Mouse (Mus musculus) T-helper 2 cell (primary cell): Measurements from ENCODE around the gene Wscd2.

Experiments used
- in situ Hi-C: fragments of 300-600 bp; cut with MboI, MseI; formaldehyde crosslinking; loops from one replicate; pipeline ENCODE4 v1.15.1; 2025; ENCODE audit warnings: high pct_unique_total_duplicates

Gene Wscd2

DNA sequence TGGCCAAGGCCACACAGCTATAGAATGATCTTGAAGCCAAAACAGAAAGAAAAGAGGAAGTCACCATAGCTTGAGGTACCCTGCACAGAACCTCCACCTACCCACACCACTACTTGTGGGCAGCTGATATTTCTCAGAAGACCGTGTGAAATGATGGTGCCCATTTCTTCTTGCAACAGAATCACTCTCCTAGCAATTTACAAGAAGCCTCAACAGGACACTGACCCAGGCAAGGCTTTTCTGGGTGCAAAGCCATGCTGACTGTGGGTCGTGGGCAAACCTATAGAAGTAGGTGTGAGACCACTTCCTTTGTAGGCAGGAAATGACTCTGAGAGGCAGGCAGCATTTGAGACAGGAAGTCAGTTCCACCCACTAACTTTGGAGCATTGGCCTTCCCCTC is 49.3 kb downstream of the Wscd2 start:
- in situ Hi-C loops, result no loop called here

DNA sequence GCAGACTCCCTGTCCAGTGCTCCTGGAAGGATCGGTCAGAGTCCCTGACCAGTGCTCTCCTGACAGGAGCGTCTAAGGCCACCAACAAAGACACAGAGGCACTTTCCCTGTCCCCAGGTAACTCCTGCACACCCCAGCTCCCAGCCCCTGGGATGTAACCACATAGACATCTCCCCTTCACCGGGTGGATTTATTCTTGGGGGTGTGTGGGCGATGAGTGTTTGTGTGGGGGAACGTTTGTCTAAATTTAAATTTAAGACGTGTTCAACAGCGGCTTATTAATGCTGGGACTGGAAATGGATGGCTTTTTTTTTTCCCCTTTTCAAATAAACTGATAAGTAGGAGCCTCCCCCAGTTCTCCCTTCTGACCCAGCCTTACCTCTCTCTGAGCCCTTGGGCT is 49.7 kb downstream of the Wscd2 start:
- in situ Hi-C loops, result no loop called here

DNA sequence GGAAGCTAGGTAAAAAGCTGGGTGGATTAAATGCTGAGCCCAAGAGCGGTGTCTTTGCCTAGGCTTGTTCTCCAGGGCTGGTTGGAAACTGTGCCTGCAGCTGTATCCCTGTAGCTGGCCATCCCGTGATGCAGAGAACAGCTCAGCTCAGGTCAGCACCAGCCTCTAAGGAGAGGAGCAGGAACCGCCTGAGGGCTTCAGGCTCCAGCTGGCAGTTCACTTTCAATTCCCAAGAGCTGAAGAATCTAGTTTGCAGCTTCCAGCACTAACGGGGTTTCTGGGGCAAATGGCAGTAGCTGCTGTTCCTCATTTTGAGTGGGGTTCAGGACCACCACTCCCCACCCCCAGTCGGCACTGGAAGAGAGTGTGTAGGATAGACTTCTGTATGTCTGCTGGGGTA is 51.1 kb downstream of the Wscd2 start:
- in situ Hi-C loops, result no loop called here

GRCm38 (mm10) chr5:113542885-113543476 is 52.8 kb downstream of the Wscd2 start:
- in situ Hi-C loops, result no loop called here

- in situ Hi-C loops, result no loop called here
Measured at GRCm38 (mm10) chr5:113547949-113548700, 58.0 kb downstream of the Wscd2 start.

DNA sequence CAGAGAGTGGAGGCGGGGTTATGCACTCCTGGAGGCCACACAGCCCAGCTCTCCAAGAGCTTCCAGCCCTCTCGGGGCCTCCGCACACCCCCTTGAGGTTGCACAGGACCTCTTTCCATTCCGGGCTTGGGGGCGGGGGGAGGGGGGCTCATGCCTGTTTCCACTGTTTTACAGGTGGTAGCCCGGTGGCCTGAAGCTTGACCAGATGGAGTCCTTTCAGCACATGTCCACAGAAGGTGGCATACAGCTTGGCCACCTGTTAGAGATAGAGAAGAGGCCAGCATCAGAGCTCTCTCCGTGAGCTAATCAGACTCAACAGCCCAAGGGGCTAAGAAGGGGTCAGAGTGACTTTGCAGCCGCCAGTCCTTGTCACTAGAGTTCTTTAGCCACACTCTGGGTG is 60.1 kb downstream of the Wscd2 start:
- in situ Hi-C loops, result loop anchor here (5.0 kb wide), 2 partner anchors 38 to 52 kb away; no protein-coding TSS in a partner anchor

DNA sequence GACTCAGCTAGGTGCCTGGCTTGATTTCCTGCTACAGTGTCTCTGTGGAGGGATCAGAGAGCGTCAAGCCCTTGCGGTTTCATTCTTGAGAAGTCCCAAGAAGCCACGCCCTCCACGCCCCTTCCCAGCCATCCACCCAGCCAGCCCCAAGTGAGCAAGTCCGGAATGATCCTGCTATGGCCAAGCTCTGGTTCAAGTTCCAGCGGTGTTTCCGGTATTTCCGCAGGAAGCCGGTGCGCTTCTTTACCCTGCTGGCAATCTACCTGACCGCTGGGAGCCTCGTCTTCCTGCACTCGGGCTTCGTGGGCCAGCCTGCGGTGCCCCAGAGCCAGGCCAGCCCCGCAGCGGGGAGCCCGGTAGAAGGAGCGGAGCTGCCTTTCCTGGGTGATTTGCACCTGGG is 60.6 kb downstream of the Wscd2 start:
- in situ Hi-C loops, result loop anchor here (5.0 kb wide), 2 partner anchors 38 to 52 kb away; no protein-coding TSS in a partner anchor

- in situ Hi-C loops, result loop anchor here (5.0 kb wide), 2 partner anchors 41 to 49 kb away; no protein-coding TSS in a partner anchor
Measured at GRCm38 (mm10) chr5:113553402-113553897, 63.3 kb downstream of the Wscd2 start.

DNA sequence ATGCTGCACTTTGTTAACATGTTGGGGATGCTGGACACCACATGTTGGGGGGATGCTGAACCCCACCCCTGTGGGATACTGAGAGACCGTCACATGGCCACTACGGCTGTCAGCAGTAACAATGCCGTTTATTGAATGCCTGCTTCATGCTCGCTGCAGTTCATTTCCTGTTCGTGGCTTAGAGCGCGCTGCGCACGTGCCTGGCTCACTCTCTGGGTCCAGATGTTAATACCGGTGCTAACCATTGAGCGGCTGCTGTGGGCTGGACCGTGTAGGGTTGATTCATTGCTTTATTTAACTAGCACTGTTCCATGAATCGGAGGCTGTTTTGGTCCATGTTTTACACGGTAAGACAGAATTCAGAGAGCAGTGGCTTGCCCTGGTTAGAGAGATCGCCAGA is 64.0 kb downstream of the Wscd2 start:
- in situ Hi-C loops, result loop anchor here (5.0 kb wide), 2 partner anchors 42 to 48 kb away; no protein-coding TSS in a partner anchor

DNA sequence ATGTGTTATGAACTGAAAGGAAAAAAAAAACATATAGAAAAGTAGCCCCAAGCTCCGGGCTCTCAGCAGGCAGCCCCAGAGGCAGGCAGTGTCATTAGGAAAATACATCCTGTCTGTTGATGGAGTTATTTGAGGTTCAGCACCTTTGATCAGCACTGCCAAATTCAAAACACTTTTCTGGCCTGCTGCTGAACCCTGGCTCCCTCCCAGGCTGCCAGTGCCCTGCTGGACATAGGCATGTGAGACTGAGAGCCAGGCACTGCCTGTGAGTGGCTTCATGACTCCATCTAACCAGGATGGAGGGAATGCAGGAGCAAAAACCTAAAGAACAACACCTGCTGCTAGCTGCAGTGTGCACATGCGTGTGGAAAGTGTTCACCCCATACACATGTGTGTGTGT is 64.4 kb downstream of the Wscd2 start:
- in situ Hi-C loops, result loop anchor here (5.0 kb wide), 2 partner anchors 42 to 48 kb away; no protein-coding TSS in a partner anchor

- in situ Hi-C loops, result no loop called here
Measured at GRCm38 (mm10) chr5:113555684-113556083, 65.6 kb downstream of the Wscd2 start.

DNA sequence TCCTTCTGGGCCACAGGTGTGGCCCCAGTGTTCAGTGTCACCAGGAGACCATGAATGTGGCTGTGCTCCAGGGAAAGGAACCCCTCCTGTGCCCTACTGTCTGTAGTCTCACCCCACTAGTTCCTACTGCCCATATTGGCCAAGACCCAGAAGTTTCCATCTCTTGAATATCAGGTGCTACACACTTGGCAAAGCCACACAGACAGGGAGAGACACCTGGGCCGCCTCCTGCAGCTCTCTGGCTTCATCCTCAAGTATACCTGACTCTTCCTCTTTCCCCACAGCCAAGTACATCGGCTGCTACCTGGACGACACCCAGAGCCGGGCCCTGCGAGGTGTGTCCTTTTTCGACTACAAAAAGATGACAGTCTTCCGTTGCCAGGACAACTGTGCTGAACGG is 67.9 kb downstream of the Wscd2 start:
- in situ Hi-C loops, result no loop called here

- in situ Hi-C loops, result no loop called here
Measured at GRCm38 (mm10) chr5:113559627-113560026, 69.5 kb downstream of the Wscd2 start.

DNA sequence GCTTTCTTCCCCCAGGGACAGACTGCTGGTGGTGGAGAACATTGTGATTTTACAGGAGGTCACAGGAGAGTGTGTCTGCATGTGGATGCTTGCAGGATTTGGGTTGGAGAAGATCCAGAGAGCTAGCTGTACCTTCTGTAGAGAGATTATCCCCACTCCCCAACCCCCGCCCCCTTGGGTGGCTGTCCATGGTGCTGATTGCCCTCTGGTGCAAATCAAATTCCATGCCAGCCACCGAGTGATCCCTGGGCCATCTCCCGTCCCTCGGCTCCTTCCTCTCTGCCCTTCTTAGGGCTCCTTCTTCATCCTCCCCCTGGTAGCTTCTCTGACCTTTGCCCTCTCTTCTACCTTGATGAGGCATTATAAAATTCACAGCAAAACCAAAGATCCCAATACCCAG is 74.3 kb downstream of the Wscd2 start:
- in situ Hi-C loops, result no loop called here

GRCm38 (mm10) chr5:113565101-113565854 is 75.1 kb downstream of the Wscd2 start:
- in situ Hi-C loops, result no loop called here

GRCm38 (mm10) chr5:113565858-113566257 is 75.7 kb downstream of the Wscd2 start:
- in situ Hi-C loops, result no loop called here

- in situ Hi-C loops, result no loop called here
Measured at GRCm38 (mm10) chr5:113570056-113570717, 80.1 kb downstream of the Wscd2 start.

DNA sequence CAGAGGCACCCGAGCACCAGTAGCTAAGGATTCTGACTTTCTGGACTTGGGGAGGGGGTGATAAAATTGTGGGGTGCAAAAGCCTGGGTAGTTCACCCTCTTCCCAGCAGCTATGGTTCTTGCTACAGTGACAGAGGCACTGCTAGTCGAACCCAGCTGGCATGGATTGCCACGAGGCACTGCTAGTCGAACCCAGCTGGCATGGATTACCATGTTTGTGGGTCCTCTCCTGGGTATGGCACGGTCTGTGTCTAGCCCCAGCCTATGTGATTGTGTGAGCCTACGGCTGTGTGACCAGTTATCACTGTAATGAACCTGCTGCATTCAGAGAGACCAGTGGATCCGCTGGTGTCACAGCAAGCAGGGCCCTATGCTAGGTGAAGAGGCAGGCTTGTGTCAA is 87.4 kb downstream of the Wscd2 start:
- in situ Hi-C loops, result no loop called here

GRCm38 (mm10) chr5:113578428-113578827 is 88.3 kb downstream of the Wscd2 start:
- in situ Hi-C loops, result no loop called here

- in situ Hi-C loops, result no loop called here
Measured at GRCm38 (mm10) chr5:113579128-113579527, 89.0 kb downstream of the Wscd2 start.

DNA sequence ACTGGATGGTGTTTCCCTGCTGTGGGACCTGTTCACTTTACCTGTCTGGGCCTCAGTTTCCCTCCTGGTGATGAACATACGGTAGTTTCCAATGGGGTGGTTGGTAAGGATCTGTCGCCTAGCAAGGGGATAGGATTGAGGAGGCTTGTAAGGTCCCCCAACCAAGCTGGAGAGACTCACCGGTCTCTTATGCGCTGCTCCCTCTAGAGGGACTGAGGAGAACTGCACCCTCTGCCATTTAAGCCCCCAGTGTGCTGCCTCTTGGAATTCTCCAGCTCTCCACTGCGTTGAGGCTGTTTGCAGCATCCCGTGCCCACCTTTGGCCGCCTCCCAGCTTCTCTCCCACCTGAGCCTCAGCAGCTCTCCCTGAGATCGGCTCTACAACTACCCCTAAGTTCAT is 90.1 kb downstream of the Wscd2 start:
- in situ Hi-C loops, result loop anchor here (10.0 kb wide), 1 partner anchor 135 kb away; no protein-coding TSS in a partner anchor
